Mouse (Mus musculus) spleen, postnatal 14 days (tissue): ENCODE data around the gene Ankar.

Source experiments
- DNase-seq, 2 experiments: peaks; one replicate each; pipeline ENCODE4 v3.0.0; 2021 to 2022; ENCODE audit warnings: low spot score in 2 of 2

The Ankar gene

GRCm38 (mm10) chr1:72711684-72712083 lies 11.3 kb upstream of the Ankar start:
- peak; percentile 9 to 16 for DNase-seq

- DNase-seq, result peak; percentile 87 to 92
Observed at GRCm38 (mm10) chr1:72710753-72711653, 10.6 kb upstream of the Ankar start, which contains the start of gene Rpl37a. TSS of gene Rpl37a (plus strand) at chr1:72711290.

- DNase-seq, result no peak
Observed at GRCm38 (mm10) chr1:72707525-72707924, 7.1 kb upstream of the Ankar start.

- DNase-seq, result no peak
Observed at GRCm38 (mm10) chr1:72698651-72699050, 1.7 kb downstream of the Ankar start.

GRCm38 (mm10) chr1:72696256-72696655 lies 4.1 kb downstream of the Ankar start:
- no peak for DNase-seq

- no peak for DNase-seq
Observed at GRCm38 (mm10) chr1:72673070-72673469, 27.3 kb downstream of the Ankar start.

GRCm38 (mm10) chr1:72640658-72641410 lies 59.5 kb downstream of the Ankar start:
- DNase-seq, result no peak

GRCm38 (mm10) chr1:72635221-72635620 lies 65.2 kb downstream of the Ankar start:
- DNase-seq, result no peak

GRCm38 (mm10) chr1:72612172-72612571 lies 88.2 kb downstream of the Ankar start:
- no peak for DNase-seq

GRCm38 (mm10) chr1:72609887-72610877 lies 90.2 kb downstream of the Ankar start:
- DNase-seq, result no peak

- no peak for DNase-seq
Observed at GRCm38 (mm10) chr1:72609129-72609528, 91.2 kb downstream of the Ankar start.

- DNase-seq, result no peak
Observed at GRCm38 (mm10) chr1:72606186-72606673, 94.1 kb downstream of the Ankar start.

- no peak for DNase-seq
Observed at GRCm38 (mm10) chr1:72602803-72603202, 97.6 kb downstream of the Ankar start.

GRCm38 (mm10) chr1:72602186-72602585 lies 98.2 kb downstream of the Ankar start:
- no peak for DNase-seq

GRCm38 (mm10) chr1:72601233-72601632 lies 99.1 kb downstream of the Ankar start:
- no peak for DNase-seq

GRCm38 (mm10) chr1:72600778-72601177 lies 99.6 kb downstream of the Ankar start:
- DNase-seq, result no peak

- no peak for DNase-seq
Observed at GRCm38 (mm10) chr1:72599146-72600101, 101.0 kb downstream of the Ankar start.

GRCm38 (mm10) chr1:72596231-72596630 lies 104.1 kb downstream of the Ankar start:
- DNase-seq, result no peak

- DNase-seq, result no peak
Observed at GRCm38 (mm10) chr1:72595686-72596085, 104.7 kb downstream of the Ankar start.

- DNase-seq, result no peak
Observed at GRCm38 (mm10) chr1:72593340-72593951, 106.9 kb downstream of the Ankar start.
